Mouse (Mus musculus): Measurements from ENCODE around the gene Syt12.
A peak's percentile ranks its signal among the peaks of the same experiment; 100 is the strongest.

Gene Syt12

DNA sequence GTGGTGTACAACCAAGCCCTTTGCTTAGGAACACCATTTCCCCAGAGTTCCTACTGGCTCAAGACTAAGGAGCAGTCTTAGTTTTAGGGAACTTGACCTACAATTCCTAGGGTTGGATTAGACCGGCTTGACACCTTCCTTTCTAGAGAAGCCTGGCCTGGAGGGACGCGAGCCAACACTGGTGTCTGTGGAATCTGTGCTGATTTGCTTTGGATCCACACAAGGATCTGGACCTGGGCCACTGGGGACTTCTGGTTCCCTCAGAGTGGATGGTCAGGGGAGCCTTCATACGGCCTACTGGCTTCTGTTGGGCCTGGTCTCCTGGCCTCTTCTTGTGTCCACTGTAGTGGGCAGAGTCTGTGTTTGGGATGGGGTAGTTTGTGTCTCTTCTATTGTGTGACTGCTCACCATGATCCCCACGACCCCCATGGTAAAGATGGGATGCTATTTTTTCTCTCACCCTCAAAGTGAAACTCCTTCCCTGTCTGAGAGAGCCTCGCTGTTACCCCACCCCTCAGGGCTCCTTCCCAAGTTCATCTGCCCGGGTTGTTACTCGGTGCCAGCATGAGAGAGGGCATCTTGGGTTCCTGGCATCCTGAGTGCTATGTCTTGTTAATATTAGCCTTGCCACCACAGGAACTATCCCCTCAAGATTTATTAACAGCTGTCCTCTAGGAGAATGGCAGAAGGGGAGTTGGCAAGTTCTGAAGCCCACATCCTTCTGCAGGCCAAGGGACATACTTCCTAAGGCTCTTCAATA lies 30.4 kb downstream of the Syt12 start:
- no peak for DNase-seq (ENCODE audit: low spot score)

DNA sequence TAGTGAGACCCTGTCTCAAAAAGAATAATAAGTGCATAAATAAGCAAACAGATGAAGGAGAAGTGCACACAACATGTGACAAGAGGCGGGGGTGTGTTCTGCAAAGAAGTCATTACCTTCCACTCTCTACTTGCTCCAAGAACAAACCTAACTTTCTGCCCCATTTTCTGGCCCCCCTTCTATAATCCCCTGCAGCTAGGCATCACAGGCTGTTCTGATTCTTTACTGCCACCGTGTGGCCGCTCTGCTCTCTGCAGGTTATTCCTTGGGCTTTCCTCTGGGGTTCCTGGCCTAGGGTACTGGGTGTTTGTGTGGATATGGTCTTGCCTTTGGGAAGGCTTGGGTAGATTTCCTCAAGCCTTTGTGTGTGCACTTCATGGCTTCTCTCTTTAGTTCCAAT lies 34.8 kb downstream of the Syt12 start:
- peak; percentile 79 for DNase-seq (ENCODE audit: low spot score)

DNA sequence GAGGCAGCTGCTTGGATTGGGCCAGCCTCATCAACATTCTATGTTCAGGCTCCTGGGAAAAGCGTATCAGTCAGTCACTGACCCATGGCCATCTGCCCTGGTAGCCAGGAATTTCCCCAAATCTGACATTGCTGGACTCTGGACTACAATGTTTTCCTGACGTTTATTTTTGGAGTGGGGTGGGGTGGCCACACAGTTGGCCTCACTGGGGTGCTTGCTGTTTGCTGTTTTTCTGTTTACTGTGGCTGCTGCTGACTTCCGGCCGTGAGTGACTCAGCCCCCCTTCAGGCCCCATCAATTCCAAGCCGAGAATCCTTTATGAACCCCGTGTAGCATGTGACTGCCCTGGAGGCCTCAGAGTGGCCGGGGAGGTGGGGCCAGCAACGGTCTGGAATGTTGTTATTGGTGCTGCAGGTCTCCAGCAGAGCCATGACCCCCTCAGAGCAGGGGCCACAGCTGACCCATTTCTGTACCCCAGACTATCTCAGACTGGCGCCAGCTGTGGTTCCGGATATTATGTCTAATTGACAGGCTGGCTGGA lies 35.6 kb downstream of the Syt12 start:
- DNase-seq (ENCODE audit: low spot score), result no peak

DNA sequence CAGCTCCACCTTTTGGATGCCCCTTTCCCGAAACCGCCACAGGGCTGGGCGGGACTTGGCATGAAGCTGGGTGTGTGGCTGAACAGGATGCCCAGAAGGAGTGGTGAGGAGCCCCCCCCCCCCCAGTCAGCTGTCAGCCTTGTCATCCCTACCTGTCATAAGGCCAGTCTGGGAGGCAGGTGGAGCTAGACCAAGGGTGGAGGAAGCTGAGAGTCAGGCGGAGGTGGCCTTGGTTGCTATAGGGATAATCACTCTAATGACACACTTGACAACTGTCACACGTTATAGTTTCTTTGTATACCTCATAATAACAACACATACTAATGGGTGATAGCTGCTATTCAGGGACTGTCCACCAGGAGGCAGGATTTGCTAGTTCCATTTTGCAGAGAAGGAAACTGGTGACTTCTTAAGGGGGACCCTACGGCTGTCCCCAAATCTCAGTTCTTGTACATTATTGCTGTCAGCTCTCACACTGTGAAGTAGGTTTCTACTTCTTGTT lies 36.1 kb downstream of the Syt12 start:
- peak; percentile 36 for DNase-seq (ENCODE audit: low spot score)

DNA sequence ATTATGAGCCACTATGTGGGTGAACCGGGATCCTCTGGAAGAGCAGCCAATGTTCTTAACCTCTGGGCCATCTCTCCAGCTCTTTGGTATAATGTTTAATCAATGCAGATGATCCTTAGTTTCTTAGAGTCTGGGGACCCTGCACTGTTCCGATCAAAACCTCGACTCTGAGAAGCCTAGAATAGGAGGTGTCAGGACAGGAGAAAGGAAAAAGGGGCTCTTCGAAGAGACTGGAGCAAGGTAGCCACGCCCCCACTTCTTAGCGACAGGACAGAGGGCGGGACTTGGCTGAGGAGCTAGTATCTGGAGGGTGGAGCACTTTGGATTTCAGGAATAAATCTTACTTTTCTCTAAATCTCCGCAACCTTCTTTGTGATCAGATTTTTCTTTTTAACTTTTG lies 37.0 kb downstream of the Syt12 start:
- DNase-seq (ENCODE audit: low spot score), result no peak

DNA sequence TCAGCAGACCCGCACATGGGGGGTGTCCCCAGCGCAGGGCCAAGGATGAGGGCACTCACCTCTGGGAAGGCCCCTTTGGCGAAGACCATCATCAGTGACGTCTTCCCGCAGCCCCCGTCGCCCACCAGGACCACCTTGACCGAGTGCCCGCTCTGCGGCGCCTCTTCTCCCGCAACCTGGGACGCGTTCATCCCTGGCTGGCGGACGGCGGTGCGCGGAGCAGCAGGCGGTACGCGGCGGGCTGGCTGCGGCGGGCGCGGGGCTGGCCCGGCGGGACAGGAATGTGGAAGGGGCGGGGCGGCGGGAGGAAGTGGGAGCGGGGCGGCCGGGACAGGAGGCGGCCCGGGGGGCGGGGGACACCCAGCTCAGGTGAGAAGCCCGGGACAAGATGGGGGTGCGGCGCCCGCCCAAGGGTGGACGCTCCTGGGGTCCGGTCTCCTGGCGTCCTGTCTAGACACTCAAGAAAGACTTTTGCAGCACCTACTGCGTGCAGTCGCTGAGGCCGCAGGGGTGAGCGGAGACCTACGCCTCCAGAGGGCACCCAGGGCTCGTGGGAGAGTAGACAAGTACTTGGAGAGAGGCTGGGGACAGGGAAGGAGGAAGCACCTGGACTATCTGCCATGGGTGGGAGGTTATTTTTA lies 38.0 kb downstream of the Syt12 start, which contains the start of gene Rhod:
TSS of gene Rhod (minus strand) at position 272 of the 641 bp plus-strand sequence.
- peak; percentile 45 for DNase-seq (ENCODE audit: low spot score)

DNA sequence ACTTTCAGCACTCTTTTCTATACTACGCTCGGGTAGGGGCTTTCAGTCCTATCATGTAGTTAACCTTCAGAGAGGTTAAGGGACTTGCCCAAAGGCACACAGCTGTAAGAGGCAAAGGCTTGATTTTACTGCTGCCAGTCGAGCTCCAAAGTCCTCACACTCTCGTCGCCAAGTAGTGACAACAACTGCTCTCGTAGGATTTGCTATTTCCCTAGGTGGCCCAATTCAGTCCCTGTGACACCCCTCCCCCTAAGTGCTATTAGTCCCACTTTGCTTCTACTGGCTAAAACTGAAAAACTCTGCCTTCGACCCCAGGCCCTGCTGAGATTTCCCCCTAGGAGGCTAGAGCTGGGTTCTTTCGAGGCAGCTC lies 38.5 kb downstream of the Syt12 start:
- no peak for DNase-seq (ENCODE audit: low spot score)

DNA sequence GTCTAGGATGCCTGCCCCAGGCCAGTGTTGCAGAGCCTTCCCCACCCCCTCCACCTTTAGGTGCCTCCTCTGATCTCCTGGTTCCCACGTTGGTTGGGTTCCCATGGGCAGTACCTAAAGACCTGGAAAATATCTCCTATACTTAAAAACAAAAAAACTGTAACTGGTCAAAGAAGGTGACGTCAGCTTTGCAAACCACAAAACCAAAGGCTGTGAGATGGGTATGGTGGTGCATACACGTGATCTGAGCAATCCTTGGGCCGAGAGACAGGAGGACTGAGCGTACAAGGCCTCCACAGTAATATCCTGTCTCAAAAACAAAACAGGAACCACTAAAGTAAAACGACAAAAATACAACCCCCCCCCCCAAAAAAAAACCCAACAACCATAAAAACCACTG lies 39.4 kb downstream of the Syt12 start:
- no peak for DNase-seq (ENCODE audit: low spot score)

DNA sequence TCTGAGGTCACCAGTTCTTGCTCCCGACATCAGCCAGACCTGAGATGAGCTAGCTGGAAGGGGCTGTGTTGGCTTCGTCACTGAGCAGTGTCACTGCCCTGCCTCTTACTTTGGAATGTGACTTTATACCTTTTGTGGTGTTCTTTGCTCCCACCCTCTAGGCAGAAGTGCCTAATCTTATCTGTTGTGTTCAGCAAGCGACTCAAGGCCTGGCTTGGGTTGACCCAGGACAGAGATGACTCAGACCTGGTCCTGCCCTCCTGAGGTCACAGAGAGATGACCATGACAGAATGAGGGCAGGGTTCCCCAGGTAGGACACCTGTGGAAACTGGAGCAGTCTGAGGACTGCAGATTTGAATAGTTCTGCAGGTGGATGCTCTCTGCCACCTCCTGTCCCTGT lies 41.0 kb downstream of the Syt12 start:
- no peak for DNase-seq (ENCODE audit: low spot score)

DNA sequence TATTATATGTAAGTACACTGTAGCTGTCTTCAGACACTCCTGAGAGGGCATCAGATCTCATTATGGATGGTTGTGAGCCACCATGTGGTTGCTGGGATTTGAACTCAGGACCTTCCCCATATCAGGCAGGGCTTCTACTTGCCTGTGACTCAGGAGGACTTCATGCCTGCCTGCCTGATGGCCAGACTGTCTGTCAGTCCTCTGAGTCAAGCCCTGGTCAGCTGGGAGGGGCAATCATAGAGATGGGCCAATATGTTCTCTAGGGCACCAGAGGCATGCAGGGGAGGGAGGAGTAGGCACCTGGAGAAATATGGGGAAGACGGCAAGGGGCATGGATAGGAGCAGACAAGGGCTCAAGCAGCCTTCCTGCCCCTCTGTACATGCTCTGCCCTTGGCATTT lies 42.2 kb downstream of the Syt12 start:
- DNase-seq (ENCODE audit: low spot score), result no peak

DNA sequence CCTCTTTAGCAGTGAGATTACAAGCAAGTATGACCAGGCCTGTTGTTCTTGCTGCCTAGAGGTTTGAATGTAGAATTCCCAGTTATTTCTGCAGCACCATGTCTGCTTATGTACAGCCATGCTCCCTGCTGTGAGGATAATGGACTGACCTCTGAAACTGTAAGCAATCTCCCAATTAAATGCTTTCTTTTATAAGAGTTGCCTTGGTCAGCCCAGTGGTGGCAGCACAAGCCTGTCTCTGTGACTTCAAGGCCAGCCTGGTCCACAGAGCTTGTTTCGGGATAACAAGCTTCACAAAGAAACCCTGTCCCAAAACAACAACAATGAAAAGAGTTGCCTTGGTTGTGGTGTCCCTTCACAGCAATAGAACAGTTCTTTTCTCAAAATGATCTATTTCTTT lies 43.5 kb downstream of the Syt12 start:
- DNase-seq (ENCODE audit: low spot score), result no peak

DNA sequence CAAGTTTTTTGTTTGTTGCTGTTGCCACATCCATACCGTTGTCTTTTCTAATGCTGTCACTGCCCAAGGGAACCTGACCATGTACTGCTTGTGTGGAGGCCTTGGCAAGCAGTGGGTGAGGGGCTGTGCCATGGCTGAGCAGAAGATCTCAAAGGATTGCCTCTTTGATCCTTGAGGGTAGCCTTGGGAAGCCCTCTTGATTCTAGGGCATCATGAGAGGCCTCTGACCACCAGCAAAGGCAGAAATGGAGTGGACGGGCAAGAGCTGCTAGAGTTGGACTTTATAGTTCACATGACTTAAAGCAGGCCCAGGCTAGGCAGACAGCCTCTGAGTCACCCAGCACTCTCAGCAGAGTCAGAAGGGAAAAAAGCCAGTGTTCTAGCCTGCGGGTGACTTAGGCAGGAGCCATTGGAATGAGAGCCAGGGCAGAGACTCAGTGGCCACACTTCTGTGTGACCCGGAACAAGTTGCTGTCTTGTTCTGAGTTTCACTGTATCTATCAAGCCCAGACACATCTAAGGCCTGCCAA lies 47.1 kb downstream of the Syt12 start:
- no peak for DNase-seq (ENCODE audit: low spot score)

DNA sequence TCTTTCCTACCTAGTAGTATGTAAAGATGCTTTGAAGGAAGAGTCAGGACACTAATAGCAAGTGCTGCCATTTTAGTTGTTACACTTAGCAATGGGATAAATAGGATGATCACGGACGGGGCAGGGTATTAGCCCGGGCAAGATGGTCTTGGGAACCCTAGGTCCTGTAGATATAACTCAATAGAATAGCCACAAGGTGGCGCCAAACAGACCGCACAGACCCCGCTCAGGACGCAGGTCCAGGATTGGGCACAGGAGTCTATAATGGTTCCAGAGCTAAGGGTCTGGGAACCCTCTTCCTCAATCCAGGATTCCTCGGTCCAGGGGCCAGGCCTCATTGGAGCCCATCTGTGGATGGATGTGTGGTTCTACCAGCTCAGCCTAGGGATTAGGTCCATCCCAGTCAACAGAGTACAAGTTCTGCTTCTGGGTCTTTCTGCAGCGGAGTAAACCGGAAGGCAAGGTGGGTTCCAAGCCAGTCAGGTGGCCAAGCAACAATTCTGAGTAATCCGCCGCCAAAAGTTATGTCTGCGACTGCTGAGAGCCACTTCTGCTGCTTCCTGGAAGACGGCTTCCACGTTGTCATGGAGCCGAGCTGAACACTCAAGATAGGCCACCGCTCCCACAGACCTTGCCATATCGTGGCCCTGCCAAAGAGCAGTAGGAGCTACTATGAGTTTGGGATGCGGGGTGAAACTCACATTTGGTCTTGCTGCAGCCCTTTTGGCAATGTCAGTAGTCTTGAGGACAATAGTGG lies 51.5 kb downstream of the Syt12 start:
- DNase-seq (ENCODE audit: low spot score), result no peak

DNA sequence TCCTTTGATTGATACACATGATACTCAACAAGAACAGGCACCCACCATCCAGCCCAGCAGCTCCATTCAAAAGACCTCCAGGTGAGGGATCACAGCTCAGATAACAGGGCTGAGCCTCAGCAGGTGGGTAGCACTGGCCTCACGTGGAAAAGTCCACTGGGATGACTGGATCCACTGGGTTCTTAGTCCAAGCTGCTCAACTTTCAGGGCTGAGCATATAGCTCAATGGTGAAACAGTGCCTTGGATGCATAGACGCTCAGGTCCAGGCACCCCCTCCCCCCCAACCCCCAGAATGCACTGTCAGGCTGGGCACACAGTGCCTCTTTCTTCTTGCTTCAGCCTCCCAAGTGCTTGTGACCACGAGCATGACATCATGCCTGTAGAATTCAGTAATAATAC lies 54.2 kb downstream of the Syt12 start:
- DNase-seq (ENCODE audit: low spot score), result no peak

DNA sequence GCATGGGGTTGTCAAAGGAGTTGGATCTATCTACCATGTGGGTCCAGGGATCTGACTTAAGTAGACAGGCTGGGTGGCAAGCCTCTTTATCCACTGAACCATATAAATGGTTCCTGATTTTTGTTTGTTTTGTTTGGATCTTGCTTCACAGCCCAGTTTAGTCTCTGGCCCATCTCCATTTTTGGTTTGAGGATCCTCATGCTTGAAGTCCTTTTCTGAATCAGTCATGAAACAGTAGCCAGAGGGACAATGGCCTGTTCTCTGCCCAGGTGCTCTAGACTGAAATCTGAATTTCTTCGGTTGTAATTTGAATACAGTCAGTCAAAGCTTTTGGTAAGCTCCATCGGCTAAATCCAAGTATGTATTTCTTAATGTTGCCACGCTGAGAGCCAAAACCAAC lies 54.7 kb downstream of the Syt12 start:
- no peak for DNase-seq (ENCODE audit: low spot score)

DNA sequence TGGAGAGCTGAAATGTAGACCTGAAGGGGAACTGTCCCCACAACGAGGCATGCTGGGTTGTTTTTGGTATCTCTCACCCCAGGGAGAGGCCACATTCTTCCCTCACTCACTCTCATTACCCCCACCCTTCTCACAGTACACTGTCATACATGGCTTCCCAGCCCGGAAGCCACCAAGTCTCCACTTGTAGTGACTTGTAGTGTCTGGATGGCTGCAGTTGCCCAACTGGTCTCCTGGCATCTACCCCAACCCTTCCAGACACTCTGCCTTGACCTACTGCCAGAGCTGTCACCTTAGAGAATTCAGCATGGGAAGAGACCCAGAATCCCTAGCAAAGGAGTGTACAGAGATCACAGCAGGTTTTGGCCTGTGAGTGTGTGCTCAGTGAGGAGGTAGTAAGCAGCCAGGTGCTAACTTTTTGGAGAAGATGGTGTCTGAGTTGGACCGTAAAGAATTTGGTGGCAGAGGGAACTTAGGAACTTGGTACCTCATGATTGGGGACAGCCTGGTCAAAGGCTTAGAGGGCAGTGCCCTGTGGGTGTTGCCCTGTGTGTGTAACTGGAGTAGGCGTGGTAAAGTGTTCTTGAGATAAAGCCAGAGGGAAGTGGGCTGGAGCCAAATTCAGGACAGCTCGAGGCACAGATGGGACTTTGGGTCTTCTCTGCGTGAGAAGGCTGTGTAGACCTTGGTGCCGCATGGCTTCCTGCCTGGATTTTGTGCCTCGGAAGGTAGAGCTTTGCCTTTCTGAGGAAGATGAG lies 56.9 kb downstream of the Syt12 start:
- DNase-seq (ENCODE audit: low spot score), result no peak

DNA sequence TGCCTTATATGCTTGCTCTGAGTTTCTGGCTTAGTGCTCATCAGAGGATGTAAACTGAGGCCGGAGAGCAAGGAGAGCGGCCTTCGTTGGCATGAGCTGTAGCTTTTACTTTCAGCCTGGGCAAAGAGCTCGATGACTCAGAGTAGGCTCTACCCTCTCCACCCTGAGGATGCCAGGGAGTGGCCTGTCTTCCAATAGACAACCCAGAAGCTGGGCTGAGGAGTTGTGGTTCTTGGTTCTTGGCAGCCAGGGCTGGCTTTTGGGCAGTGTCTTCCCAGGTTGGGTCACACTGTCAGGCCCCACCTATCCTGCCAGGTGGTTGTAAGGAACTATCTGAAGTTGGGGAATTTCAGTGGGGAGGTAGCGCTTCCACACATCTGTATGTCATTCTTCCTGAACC lies 57.5 kb downstream of the Syt12 start:
- DNase-seq (ENCODE audit: low spot score), result no peak

DNA sequence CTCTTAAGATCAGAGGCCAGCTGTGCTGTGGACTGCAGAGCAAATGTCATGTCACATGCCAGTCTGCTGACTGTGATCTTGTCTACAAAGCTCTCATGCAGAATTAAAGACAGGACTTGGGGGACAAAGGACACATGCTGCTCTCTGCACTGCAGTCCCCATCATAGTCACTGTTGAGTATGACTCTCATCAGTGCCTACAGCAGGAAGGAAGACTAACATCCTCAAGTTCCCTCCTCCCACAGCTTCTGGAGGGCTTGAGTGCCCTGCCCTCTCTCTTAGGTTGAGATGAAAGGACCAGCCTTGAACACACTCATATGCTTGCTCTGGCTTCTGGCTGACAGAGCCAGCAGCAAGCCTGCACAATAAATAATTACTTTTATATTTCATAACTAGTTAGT lies 59.5 kb downstream of the Syt12 start:
- no peak for DNase-seq (ENCODE audit: low spot score)

DNA sequence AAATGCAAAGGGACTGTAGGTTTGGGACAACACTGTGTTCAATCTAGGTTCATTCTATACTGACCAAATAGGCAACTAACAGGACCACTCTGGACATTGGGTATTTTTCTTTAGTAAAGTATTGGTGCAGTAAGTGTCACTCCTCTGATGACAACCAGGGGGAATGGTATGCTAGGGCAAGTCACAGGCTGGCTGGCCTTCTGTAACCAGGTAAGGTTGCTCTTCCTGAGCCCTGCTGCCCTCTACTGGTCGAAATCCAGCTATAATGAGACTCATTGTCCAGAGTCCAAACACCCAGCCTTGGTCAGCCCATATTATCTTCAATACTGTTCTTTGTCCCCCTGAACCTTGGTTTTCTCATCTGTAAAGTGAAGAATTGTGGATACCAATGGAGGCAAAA lies 60.1 kb downstream of the Syt12 start:
- peak; percentile 50 for DNase-seq (ENCODE audit: low spot score)

DNA sequence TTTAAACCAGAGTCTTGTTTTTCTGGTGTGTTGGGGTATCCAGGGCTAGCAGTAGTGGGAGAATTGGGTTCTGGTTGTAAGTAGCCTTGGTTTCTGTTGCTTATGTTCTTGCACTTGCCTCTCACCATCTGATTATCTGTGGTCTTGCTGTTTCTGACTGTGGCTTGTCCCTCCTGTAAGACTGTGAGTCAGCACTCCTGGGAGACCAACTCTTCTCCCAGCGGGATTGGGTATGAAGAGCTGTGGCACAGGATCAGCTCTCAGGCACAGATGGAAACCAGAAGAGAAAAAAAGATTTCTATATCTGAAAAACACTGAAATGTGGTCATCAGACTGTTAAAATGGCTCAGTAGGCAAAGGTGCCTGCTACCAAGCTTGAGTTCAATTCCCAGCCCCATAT lies 62.6 kb downstream of the Syt12 start:
- DNase-seq (ENCODE audit: low spot score), result no peak

DNA sequence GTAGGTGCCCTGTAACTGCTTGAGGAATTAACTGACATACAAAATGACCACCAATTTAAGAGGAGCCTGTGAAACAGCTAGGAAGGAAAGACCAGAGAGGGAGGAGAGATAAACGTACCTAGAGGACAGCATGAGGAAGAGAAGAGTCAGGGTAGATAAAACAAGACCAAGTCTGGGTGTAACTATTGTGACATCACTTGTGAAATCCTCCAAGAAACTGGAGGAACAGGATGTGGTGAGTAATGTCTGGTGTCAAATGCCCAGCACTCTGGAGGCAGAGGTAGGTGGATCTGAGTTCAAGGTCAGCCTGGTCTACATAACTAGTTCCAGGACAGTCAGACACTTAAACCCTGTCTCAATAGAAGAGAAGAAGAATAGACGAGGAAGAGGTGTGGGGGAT lies 68.2 kb downstream of the Syt12 start:
- no peak for DNase-seq (ENCODE audit: low spot score)

DNA sequence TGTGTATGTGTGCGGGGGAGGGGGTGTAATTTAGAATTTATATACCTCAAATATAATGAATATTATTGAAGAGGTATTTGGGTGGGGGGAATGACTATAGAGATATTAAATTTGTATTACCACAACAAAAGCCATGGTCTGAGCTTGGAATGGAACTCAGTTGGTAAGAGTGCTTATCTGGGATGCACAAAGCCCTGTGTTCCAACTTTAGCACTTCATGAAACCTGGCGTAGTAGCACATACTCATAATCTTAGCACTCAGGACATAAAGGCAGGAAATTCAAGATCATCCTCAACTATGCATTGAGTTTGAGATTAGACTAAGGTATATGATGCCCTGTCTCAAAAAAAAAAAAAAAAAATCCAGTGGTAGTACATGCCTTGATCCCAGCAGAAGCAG lies 72.4 kb downstream of the Syt12 start:
- DNase-seq (ENCODE audit: low spot score), result no peak
